15 mouse cellular contexts compared by ENCODE assay signal in the genomic region with DNA sequence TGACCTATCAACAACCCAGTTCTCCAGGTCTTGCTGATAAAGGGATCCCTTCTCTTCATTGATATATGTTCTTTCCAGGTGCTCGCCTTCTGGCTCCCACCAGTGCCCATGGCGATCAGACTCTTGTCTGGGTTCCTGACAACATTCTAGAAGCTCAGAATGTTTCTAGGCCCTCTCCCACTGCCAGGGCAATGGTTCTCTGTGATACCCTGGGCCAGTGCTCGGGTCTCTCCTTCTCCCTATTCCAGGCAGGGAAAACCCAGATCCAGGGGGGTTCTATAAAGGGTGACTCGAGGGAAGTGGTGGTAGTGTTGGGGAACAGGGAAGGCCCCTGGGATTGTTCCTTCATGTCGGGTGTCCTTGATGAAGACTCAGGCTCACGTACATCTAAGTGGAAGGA. TPM values are rescaled to one million over a fixed set of nuclear protein-coding genes. Genes with fewer than 3 reads are reported as not detected.
A peak's percentile ranks its signal among the peaks of the same experiment; 100 is the strongest.
DNase-seq lines count a peak whose midpoint lies in the region; ATAC-seq and TF ChIP-seq lines count a peak whose summit lies in the region.
"Had no signal": no experiment of that assay in that cellular context is flagged by ENCODE, and none has a peak within 500 bp of the region (broad histone marks: within the 10 kb centered on the region; RNA-seq: fewer than 3 reads in every experiment).

TSS of gene Gm11444 (minus strand) at position 101 of the 400 bp plus-strand sequence.

- peak within 1 kb of the TSS; percentile 41 for H3K4me3 ChIP-seq in forebrain, embryonic 10.5 days
- no peak within 1 kb of the TSS for H3K4me3 ChIP-seq in forebrain, embryonic 15.5 days
- peak within 1 kb of the TSS; percentile 7 for H3K4me3 ChIP-seq in lung, embryonic 14.5 days (ENCODE audit: low read depth, low read length)
- peak within 1 kb of the TSS; percentile 34; the same call in 1 of the 2 replicates for H3K4me3 ChIP-seq in hindbrain, embryonic 15.5 days
- H3K4me3 ChIP-seq in midbrain, embryonic 15.5 days = no peak within 1 kb of the TSS
- H3K4me3 ChIP-seq: erythroblast, embryonic 14.5 days had no signal

- ATAC-seq in forebrain, embryonic 15.5 days (replicated peaks) = no peak
- no peak for ATAC-seq in lung, embryonic 14.5 days (ENCODE audit: insufficient read depth)
- no peak for ATAC-seq in hindbrain, embryonic 15.5 days (ENCODE audit: low FRiP score, low read depth)
- ATAC-seq in midbrain, embryonic 15.5 days (replicated peaks) = no peak

- no peak within 1 kb of the TSS; the same call in 1 of the 2 replicates for H3K4me2 ChIP-seq in forebrain, embryonic 15.5 days (replicated peaks)
- H3K4me2 ChIP-seq in lung, embryonic 14.5 days = peak within 1 kb of the TSS; percentile 51
- peak within 1 kb of the TSS; percentile 69 for H3K4me2 ChIP-seq in hindbrain, embryonic 15.5 days
- H3K4me2 ChIP-seq in midbrain, embryonic 15.5 days = peak within 1 kb of the TSS; percentile 65

- no peak within 1 kb of the TSS for H3K27ac ChIP-seq in forebrain, embryonic 10.5 days
- H3K27ac ChIP-seq in forebrain, embryonic 15.5 days (replicated peaks) = no peak within 1 kb of the TSS
- H3K27ac ChIP-seq in lung, embryonic 14.5 days (ENCODE audit: low read depth) = no peak within 1 kb of the TSS
- no peak within 1 kb of the TSS for H3K27ac ChIP-seq in hindbrain, embryonic 15.5 days (replicated peaks)
- H3K27ac ChIP-seq in midbrain, embryonic 15.5 days = no peak within 1 kb of the TSS

- DNase-seq in forebrain, embryonic 10.5 days (ENCODE audit: extremely low spot score, low spot score) = no peak
- DNase-seq in lung, embryonic 14.5 days = no peak
- no peak for DNase-seq in lung, postnatal 4 days
- DNase-seq in left cerebral cortex, adult 18-20 months (ENCODE audit: low spot score in 2 of 2) = no peak
- no peak for DNase-seq in thymus, postnatal 14 days
- DNase-seq: cerebellum, adult 18-20 months; heart, postnatal 36 days had no signal

- no peaks in the 10 kb centered on the region for H3K36me3 ChIP-seq in forebrain, embryonic 10.5 days (replicated peaks)
- H3K36me3 ChIP-seq in forebrain, embryonic 15.5 days = no peaks in the 10 kb centered on the region
- no peaks in the 10 kb centered on the region for H3K36me3 ChIP-seq in lung, embryonic 14.5 days (ENCODE audit: insufficient read depth)
- H3K36me3 ChIP-seq in hindbrain, embryonic 15.5 days = no peaks in the 10 kb centered on the region
- H3K36me3 ChIP-seq in midbrain, embryonic 15.5 days (replicated peaks) = no peaks in the 10 kb centered on the region

- WGBS in forebrain, embryonic 10.5 days = 84% methylated on average over 6 of the region's 6 CpGs
- WGBS in forebrain, embryonic 15.5 days = 85% methylated on average over 6 of the region's 6 CpGs
- 87% methylated on average over 6 of the region's 6 CpGs for WGBS in lung, embryonic 14.5 days
- WGBS in hindbrain, embryonic 15.5 days = 85% methylated on average over 6 of the region's 6 CpGs
- 79% methylated on average over 6 of the region's 6 CpGs for WGBS in midbrain, embryonic 15.5 days

- peaks cover 21% of the 10 kb centered on the region for H3K4me1 ChIP-seq in forebrain, embryonic 10.5 days
- 0 out of 2 replicates have a peak, but pooled peaks cover 2% of the 10 kb centered on the region for H3K4me1 ChIP-seq in forebrain, embryonic 15.5 days
- H3K4me1 ChIP-seq in lung, embryonic 14.5 days (ENCODE audit: insufficient read depth) = no peaks in the 10 kb centered on the region
- 0 out of 2 replicates have a peak, but pooled peaks cover 3% of the 10 kb centered on the region for H3K4me1 ChIP-seq in hindbrain, embryonic 15.5 days (replicated peaks)
- no peaks in the 10 kb centered on the region for H3K4me1 ChIP-seq in midbrain, embryonic 15.5 days

- no peaks in the 10 kb centered on the region for H3K9me3 ChIP-seq in forebrain, embryonic 10.5 days
- H3K9me3 ChIP-seq in forebrain, embryonic 15.5 days = no peaks in the 10 kb centered on the region
- no peaks in the 10 kb centered on the region for H3K9me3 ChIP-seq in lung, embryonic 14.5 days (ENCODE audit: low read depth, low read length)
- H3K9me3 ChIP-seq in hindbrain, embryonic 15.5 days = no peaks in the 10 kb centered on the region
- H3K9me3 ChIP-seq in midbrain, embryonic 15.5 days = no peaks in the 10 kb centered on the region

- peaks cover 52% of the 10 kb centered on the region for H3K27me3 ChIP-seq in forebrain, embryonic 10.5 days (ENCODE audit: poor library complexity, severe bottlenecking)
- peaks cover 19% of the 10 kb centered on the region for H3K27me3 ChIP-seq in forebrain, embryonic 15.5 days
- H3K27me3 ChIP-seq in lung, embryonic 14.5 days (ENCODE audit: insufficient read depth, low read length) = no peaks in the 10 kb centered on the region
- H3K27me3 ChIP-seq in hindbrain, embryonic 15.5 days = peaks cover 20% of the 10 kb centered on the region
- peaks cover 27% of the 10 kb centered on the region for H3K27me3 ChIP-seq in midbrain, embryonic 15.5 days (replicated peaks)

- H3K9ac ChIP-seq in forebrain, embryonic 15.5 days (replicated peaks) = no peak within 1 kb of the TSS; the same call in 1 of the 2 replicates
- no peak within 1 kb of the TSS for H3K9ac ChIP-seq in lung, embryonic 14.5 days
- H3K9ac ChIP-seq in hindbrain, embryonic 15.5 days = no peak within 1 kb of the TSS
- no peak within 1 kb of the TSS for H3K9ac ChIP-seq in midbrain, embryonic 15.5 days

- TF ChIP-seq CTCF in lung, embryonic 14.5 days (IDR thresholded peaks at IDR 0.05; ENCODE audit: low read depth) = no peak

RNA-seq across cellular contexts. Expression of gene Gm11444, which starts in this region (rescaled TPM):
- not detected in 2 replicates for polyA plus RNA-seq in forebrain, embryonic 10.5 days (2016; fragmentation: Nextera tagmentation; extraction: Ambion mirVana)
- not detected in 2 replicates for polyA plus RNA-seq in forebrain, embryonic 15.5 days (2015; fragmentation: Nextera tagmentation; extraction: Ambion mirVana)
- not detected in 2 replicates for polyA plus RNA-seq in lung, embryonic 14.5 days (2014; fragmentation: Nextera tagmentation; extraction: Ambion mirVana)
- polyA plus RNA-seq in hindbrain, embryonic 15.5 days (2015; fragmentation: Nextera tagmentation; extraction: Ambion mirVana) = not detected in 2 replicates
- polyA plus RNA-seq in midbrain, embryonic 15.5 days (2015; fragmentation: Nextera tagmentation; extraction: Ambion mirVana) = not detected in 2 replicates
- total RNA-seq in left cerebral cortex, adult 18-20 months (2021) = not detected
- total RNA-seq: adrenal gland, adult 18-20 months; heart, postnatal 36 days; layer of hippocampus, postnatal 14 days had no signal
- polyA plus RNA-seq: erythroblast, embryonic 14.5 days; lung, embryonic 16.5 days; spleen, adult 2 months had no signal

Comparison
In these comparisons a context has a peak if more than half of its experiments do, and no peak if none do; other contexts are left out.
1. H3K4me3 ChIP-seq: peak in forebrain, embryonic 10.5 days (single experiment), lung, embryonic 14.5 days (single experiment) and hindbrain, embryonic 15.5 days (single experiment); none in forebrain, embryonic 15.5 days (single experiment) and midbrain, embryonic 15.5 days (single experiment).